Mouse (Mus musculus) neutrophil, adult 65 days (primary cell): Measurements from ENCODE around the gene Nmi. TPM values are rescaled to one million over a fixed set of nuclear protein-coding genes. Genes with fewer than 3 reads are reported as not detected.

Experiments
- total RNA-seq: library from RNA; stranded (reverse); gene quantifications from 2 replicates; pipeline ENCODE4 v1.2.4, GENCODE M21; 2023

Nmi gene
- 10.8 and 14.2 TPM in 2 replicates for total RNA-seq

DNA sequence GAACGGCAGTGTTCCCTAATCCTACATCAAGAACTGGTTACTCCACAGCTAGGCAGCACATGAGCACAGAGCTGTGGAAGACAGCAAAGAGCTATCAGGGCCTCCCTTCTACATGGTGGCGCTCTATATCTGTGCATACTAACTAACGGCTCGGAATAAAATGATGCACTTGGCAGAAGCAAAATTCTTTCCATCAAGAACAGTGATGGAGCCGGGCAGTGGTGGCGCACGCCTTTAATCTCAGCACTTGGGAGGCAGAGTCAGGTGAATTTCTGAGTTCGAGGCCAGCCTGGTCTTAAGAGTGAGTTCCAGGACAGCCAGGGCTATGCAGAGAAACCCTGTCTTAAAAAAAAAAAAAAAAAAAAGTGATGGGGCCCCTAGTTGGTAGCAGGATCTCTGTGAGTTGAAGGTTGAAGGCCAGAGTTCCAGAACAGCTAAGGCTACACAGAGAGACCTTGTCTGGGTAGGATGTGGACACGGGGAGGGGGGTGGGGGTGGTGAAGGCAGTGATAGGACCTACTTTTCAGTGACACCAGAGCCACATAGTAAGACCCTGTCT, at the start of gene Nmi:
Gene Nmi (minus strand): TSS at position 85 of the 559 bp plus-strand sequence.

DNA sequence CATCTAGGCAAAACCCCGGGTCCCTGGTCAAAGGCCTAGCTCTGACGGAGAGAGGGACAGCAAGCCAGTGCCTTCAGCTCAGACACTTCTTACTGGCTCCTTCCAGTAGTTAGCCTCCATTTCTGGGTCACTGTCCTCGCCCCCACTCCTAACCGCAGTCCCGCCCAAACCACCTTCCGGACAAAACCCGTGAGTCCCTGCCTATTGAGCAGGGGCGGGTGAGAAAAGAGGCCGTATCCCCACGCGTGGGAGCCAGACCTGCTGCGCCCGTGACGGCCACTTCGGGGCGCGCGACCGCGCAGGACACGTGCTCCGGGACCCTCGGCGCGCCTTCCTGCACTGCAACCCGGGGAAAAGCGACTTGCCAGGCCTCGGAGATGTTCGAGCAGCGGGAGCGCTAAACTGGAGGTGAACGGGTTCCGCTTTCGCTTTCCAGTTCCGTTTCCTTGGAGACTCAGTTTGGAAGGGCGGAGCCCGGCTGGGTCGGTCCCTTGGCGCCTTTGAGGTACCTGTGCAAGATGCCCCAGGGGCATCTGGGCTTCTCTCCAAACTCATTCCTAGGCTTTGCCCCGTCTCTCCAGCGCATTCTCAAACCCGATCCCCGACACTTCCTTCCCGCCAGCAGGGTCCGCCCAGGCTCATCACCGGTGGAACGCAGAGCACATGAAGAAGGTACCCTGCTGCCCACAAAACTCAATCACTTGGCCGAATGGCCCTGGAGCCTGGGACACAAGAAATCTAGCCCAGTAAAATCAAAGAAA, 38.5 kb downstream of the Nmi start, which contains the start of gene Rbm43:
Gene Rbm43 (minus strand): TSS at position 590 of the 761 bp plus-strand sequence.

Other genes with a start within 250 kb of the Nmi start
- 29.3 and 30.9 TPM in 2 replicates for gene Rbm43, start 38.3 kb downstream of the Nmi start, total RNA-seq
- gene Tnfaip6, start 64.5 kb upstream of the Nmi start, total RNA-seq: 5.0 and 6.4 TPM in 2 replicates
- gene Rif1, start 99.3 kb upstream of the Nmi start, total RNA-seq: 19.7 and 30.6 TPM in 2 replicates